Mouse (Mus musculus) midbrain, embryonic 13.5 days (tissue): ENCODE measurements around the gene Gm10570. TPM values are rescaled to one million over a fixed set of nuclear protein-coding genes. Genes with fewer than 3 reads are reported as not detected.

ENCODE experiments used
- ATAC-seq: fragments of 200-750 bp; cut with Nextera tagmentation; 2 replicates; pipeline ENCODE4 v1.8.0; 2017; ENCODE audit warnings: mild to moderate bottlenecking, moderate TSS enrichment, moderate library complexity
- H3K27ac ChIP-seq: fragments of 300-500 bp; sonication (generic); 2 replicates; pipeline ENCODE4 v1.5.1; 2015; ENCODE audit warnings: inconsistent platforms, mild to moderate bottlenecking, moderate library complexity
- H3K27me3 ChIP-seq: fragments of 300-500 bp; sonication (generic); 2 replicates; pipeline ENCODE4 v1.6.1; 2015; ENCODE audit warnings: mild to moderate bottlenecking, inconsistent platforms
- H3K36me3 ChIP-seq: fragments of 300-500 bp; sonication (generic); 2 replicates; pipeline ENCODE4 v1.6.1; 2015; ENCODE audit warnings: mild to moderate bottlenecking, inconsistent platforms
- H3K4me1 ChIP-seq: fragments of 300-500 bp; sonication (generic); replicated peaks from 2 replicates; pipeline ENCODE4 v1.6.1; 2015; ENCODE audit warnings: inconsistent platforms
- H3K4me2 ChIP-seq: fragments of 300-500 bp; sonication (generic); replicated peaks from 2 replicates; pipeline ENCODE4 v1.6.1; 2015; ENCODE audit warnings: moderate library complexity, mild to moderate bottlenecking, inconsistent platforms
- H3K4me3 ChIP-seq: fragments of 300-500 bp; sonication (generic); replicated peaks from 2 replicates; pipeline ENCODE4 v1.5.1; 2015; ENCODE audit warnings: mild to moderate bottlenecking, inconsistent platforms
- H3K9ac ChIP-seq: fragments of 300-500 bp; sonication (generic); replicated peaks from 2 replicates; pipeline ENCODE4 v1.6.1; 2015; ENCODE audit warnings: mild to moderate bottlenecking, inconsistent platforms
- H3K9me3 ChIP-seq: fragments of 300-500 bp; sonication (generic); 2 replicates; pipeline ENCODE4 v1.6.1; 2016; ENCODE audit warnings: mild to moderate bottlenecking, inconsistent platforms
- WGBS: fragments of 180-500 bp; shearing (Covaris S2); methylation state at CpG from one replicate; pipeline ENCODE4 v1.1.7; 2015; 5-methylcytosine and 5-hydroxymethylcytosine counted together
- polyA plus RNA-seq: library from polyadenylated mRNA; unstranded; fragments of >200 nt; fragmentation: Nextera tagmentation; extraction: Ambion mirVana; gene quantifications from 2 replicates; pipeline ENCODE4 v1.2.1, GENCODE M21; 2015

Gm10570 gene
- polyA plus RNA-seq: 0.58 and 0.59 TPM in 2 replicates

DNA sequence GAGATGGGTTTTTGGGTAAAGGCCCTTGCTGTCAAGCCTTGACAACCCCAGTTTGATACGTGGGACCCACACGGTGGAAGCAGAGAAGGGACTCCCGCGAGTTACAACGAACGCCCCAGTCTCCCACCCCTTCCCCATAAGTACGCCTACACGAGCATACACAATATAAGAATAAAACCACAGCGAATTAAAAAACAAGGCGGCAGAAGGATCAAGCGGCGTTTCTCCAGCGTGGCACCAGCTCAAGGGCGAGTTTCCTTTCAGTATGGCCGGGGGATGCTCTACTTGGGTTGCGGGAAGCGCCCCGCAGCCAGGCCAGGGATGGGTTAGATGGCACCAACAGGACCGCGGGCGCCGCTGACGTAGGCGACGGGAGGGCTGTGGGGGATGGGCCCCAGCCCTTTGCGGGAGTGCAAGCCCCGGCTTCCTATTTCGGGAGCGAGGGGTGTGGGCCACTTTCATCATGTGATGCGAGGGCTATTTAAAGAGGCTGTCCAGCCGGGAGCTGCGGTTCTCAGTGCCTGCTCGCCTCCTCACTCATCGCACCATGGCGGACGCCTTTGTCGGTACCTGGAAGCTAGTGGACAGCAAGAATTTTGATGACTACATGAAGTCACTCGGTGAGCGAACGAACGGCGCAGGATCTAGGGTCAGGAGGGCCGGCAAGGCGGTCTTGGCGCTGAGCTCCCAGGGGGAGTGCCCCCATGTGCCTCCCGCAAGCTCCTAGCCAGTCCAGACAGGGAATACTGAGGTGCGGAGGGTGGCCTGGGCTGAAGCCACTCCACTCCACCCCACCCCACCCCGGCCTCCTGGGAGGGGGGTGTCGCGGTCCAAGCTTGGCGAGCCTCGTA is at the start of gene Gm10570, which contains the start of gene Fabp3:
Gene Gm10570, minus strand, starts transcription at position 444 of the 851 bp plus-strand sequence.
Gene Fabp3, plus strand, starts transcription at position 365 of the 851 bp plus-strand sequence.
- Histone ChIP-seq H3K4me1 (peaks cover 29% of the 10 kb centered on the region), H3K36me3 (peaks cover 12% of the 10 kb centered on the region), H3K9me3 (no peaks in the 10 kb centered on the region), H3K27me3 (peaks cover 45% of the 10 kb centered on the region), H3K9ac (peak within 1 kb of the TSS; percentile 78), H3K4me2 (peak within 1 kb of the TSS; percentile 87), H3K27ac (peak within 1 kb of the TSS; percentile 21; the same call in 1 of the 2 replicates), H3K4me3 (peak within 1 kb of the TSS; percentile 56)
- ATAC-seq: peak; percentile 73
- WGBS: under 1% methylated on average over 52 of the region's 52 CpGs

DNA sequence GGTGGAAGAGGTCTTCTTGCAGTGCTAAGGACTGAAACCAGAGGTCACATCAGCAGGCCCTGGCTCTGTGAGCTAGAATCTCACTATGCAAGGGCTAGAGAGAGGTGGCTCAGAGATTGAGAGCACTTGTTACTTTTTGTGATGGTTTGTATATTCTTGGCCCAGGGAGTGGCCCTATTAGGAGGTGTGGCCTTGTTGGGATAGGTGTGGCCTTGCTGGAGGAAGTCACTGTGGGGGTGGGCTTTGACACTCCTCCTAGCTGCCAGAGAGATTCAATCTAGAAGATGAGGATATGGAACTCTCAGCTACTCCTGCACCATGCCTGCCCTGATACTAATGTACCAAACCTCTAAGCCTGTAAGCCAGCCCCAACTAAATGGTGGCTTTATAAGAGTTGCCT is 49.5 kb upstream of the Gm10570 start:
- no peaks in the 10 kb centered on the region for H3K27me3 ChIP-seq
- ATAC-seq: no peak
- H3K27ac ChIP-seq: no peak overlapping the region
- H3K4me3 ChIP-seq: no peak overlapping the region
- H3K9me3 ChIP-seq: 0 out of 2 replicates have a peak, but pooled peaks cover 3% of the 10 kb centered on the region
- peaks cover 23% of the 10 kb centered on the region for H3K36me3 ChIP-seq
- peaks cover 28% of the 10 kb centered on the region for H3K4me1 ChIP-seq
- H3K4me2 ChIP-seq: no peak overlapping the region
- H3K9ac ChIP-seq: no peak overlapping the region

DNA sequence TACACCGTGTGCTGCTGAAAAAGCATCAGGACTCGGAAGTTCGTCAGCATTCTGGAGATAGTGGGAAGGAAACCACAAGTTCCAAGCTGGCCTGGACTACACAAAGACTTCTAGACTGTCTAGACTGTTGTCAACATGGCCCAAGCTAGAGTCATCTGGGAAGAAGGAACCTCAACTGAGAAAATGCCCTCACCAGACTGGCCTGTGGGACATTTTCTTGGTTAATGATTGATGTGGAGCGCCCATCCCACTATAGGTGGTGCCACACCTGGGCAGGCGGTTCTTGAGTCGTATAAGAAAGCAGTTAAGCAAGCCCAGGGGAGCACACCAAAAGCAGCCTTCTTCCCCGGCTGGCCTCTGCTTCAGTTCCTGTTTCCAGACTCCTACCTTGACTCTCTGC is 44.1 kb upstream of the Gm10570 start:
- no peak overlapping the region for H3K4me3 ChIP-seq
- ATAC-seq: no peak
- no peaks in the 10 kb centered on the region for H3K27me3 ChIP-seq
- no peak overlapping the region for H3K9ac ChIP-seq
- no peaks in the 10 kb centered on the region for H3K4me1 ChIP-seq
- no peak overlapping the region for H3K27ac ChIP-seq
- 95% methylated on average over 7 of the region's 7 CpGs for WGBS
- H3K9me3 ChIP-seq: 0 out of 2 replicates have a peak, but pooled peaks cover 3% of the 10 kb centered on the region
- H3K36me3 ChIP-seq: peaks cover 68% of the 10 kb centered on the region
- H3K4me2 ChIP-seq: no peak overlapping the region

DNA sequence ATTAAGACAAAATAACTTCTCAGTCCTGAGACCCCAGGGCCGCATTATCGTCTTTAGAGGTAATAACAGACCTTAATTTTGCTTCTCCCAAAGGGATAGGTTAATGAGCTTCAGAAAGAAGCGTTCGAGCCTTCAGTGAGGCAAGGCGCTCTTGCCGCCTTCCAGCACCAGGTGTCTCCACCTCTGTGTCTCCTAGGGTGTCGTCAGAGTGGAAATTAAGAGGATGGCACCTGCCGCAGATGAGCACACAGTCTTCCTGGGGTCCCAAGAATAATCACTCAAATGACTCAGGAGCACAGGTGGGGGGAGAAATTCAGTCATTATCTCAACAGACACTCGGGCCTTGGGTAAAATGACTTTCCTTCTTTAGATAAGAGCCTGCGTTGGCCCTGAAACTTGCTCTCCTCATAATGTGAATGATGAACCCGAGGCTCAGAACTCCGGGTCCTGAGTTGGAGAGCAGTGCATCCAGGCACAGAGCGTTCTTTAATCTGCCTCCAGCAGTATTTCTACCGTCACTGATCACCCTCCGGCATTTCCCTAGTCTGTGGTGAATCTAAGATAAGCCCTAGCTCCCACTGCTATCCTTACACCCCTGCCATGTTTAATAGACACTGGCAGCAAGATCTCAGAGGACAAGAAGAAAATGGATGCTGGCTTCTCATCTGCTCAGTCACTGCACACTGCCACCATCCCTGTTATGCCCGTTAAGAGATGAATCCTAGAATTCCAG is 42.4 kb upstream of the Gm10570 start:
- Histone ChIP-seq H3K9me3 (no peaks in the 10 kb centered on the region), H3K9ac (no peak overlapping the region), H3K4me2 (no peak overlapping the region), H3K27ac (no peak overlapping the region), H3K36me3 (peaks cover 70% of the 10 kb centered on the region), H3K4me1 (no peaks in the 10 kb centered on the region), H3K27me3 (no peaks in the 10 kb centered on the region), H3K4me3 (no peak overlapping the region)
- WGBS: 87% methylated on average over 16 of the region's 16 CpGs
- no peak for ATAC-seq

DNA sequence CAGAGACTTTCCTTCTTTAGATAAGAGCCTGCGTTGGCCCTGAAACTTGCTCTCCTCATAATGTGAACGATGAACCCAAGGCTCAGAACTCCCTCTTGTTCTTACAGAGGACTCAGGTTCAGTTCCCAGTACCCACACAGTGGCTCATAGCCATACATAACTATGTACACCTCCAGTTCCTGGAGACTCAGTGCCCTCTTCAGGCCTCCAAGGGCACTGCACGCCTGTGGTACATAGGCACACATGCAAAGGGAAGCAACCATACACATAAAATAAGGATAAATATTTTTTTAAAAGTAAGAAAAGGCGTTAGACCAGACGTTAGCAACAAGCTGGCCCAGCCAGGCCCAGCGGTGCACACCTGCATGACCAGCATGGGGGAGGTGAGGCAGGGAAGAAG is 41.2 kb upstream of the Gm10570 start:
- Histone ChIP-seq H3K27me3 (no peaks in the 10 kb centered on the region), H3K9ac (no peak overlapping the region), H3K4me1 (no peaks in the 10 kb centered on the region), H3K36me3 (peaks cover 75% of the 10 kb centered on the region), H3K27ac (no peak overlapping the region), H3K9me3 (no peaks in the 10 kb centered on the region), H3K4me2 (no peak overlapping the region), H3K4me3 (no peak overlapping the region)
- no peak for ATAC-seq
- 96% methylated on average over 6 of the region's 6 CpGs for WGBS

DNA sequence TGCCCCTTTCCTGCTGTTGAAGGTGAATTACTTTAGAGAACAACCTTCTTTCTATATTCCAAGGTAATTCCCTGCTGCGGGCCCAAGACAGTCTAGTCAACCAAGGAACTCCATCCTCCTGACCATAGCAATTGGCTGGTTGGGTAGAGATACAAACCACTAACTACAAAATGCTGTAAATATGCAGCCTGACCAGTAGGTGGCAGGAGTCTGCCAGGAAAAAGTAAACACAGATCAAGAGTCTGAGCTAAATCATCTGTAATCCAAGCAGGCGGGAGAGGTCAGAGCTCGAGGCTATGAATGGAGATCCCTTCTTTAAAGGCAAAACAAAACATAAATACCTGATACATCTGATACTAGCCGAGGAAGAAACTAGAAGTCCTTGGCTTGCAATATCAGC is 33.2 kb upstream of the Gm10570 start:
- 28% methylated on average over 4 of the region's 4 CpGs for WGBS
- 0 out of 2 replicates have a peak, but pooled peaks have one; percentile 43 for ATAC-seq
- H3K36me3 ChIP-seq: peaks cover 43% of the 10 kb centered on the region

DNA sequence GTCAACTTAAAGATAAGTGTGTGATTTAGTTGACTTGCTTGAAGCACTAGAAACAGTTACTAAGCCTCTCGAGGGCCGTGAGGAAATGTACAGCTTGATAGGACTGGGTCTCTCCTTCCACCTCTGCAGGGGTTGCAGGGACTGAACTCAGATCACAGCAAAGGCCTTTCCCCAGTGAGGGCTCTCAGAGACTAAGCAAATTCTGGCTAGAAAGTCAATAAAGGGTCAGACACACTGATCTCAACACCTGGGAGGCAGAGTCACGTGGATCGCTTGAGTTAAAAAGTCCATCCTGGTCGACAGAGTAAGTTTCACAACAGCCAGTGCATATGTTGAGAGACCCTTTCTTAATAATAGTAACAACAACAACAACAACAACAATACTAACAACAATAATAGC is 27.4 kb upstream of the Gm10570 start:
- Histone ChIP-seq H3K4me1 (no peaks in the 10 kb centered on the region), H3K9ac (no peak overlapping the region), H3K9me3 (no peaks in the 10 kb centered on the region), H3K27me3 (no peaks in the 10 kb centered on the region), H3K36me3 (peaks cover 57% of the 10 kb centered on the region), H3K27ac (no peak overlapping the region), H3K4me2 (no peak overlapping the region), H3K4me3 (no peak overlapping the region)
- no peak for ATAC-seq
- 93% methylated on average over 5 of the region's 5 CpGs for WGBS

More for the DNA sequence above, 33.2 kb upstream of the Gm10570 start:
- Histone ChIP-seq H3K27me3 (no peaks in the 10 kb centered on the region), H3K9me3 (no peaks in the 10 kb centered on the region), H3K4me2 (no peak overlapping the region), H3K9ac (no peak overlapping the region), H3K27ac (no peak overlapping the region), H3K4me3 (no peak overlapping the region), H3K4me1 (0 out of 2 replicates have a peak, but pooled peaks cover 4% of the 10 kb centered on the region)

DNA sequence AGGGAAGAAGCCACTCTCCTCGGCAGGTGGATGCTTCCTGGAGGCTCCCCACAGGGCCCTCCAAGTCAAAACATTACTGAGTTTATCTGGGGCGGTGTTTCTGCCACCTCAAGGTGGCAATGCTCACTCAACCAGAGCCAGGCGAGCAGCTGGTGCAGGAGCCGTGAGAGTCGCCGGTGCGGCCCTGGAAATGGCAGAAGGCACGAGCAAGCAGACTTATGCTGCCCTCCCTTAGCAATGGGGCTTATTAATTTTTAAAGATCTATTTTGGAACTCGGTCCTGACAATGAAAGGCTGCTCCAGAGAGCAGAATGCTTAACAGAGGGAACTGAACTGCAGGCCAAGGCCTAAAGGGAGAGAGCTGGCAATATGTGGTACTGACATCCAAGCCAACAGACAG is 18.9 kb upstream of the Gm10570 start:
- Histone ChIP-seq H3K4me3 (no peak overlapping the region), H3K27ac (no peak overlapping the region), H3K36me3 (peaks cover 76% of the 10 kb centered on the region), H3K4me2 (no peak overlapping the region), H3K27me3 (no peaks in the 10 kb centered on the region), H3K9me3 (no peaks in the 10 kb centered on the region), H3K9ac (no peak overlapping the region), H3K4me1 (no peaks in the 10 kb centered on the region)
- ATAC-seq: no peak
- WGBS: 87% methylated on average over 9 of the region's 9 CpGs

DNA sequence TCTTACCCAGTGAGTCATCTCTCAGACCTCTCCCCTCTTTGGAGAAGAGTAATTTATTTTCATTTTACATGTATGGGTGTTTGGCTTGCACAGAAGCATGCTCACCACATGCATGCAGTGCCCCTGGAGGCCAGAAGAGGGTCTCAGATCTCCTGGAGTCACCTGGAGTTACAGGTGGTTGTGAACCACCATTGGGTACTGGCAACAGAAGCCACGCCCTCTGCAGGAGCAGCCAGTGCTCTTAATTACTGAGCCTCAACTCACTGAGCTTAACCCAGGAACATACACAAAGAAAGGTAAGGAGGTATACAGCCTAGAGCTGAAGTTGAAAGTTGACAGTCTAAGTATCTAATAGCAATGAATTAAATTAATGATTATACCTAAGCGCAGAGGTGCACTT is 17.0 kb upstream of the Gm10570 start:
- H3K4me2 ChIP-seq: no peak overlapping the region
- no peaks in the 10 kb centered on the region for H3K9me3 ChIP-seq
- 91% methylated on average over 2 of the region's 2 CpGs for WGBS
- ATAC-seq: no peak
- peaks cover 83% of the 10 kb centered on the region for H3K36me3 ChIP-seq
- H3K4me1 ChIP-seq: no peaks in the 10 kb centered on the region
- H3K27me3 ChIP-seq: no peaks in the 10 kb centered on the region
- H3K4me3 ChIP-seq: no peak overlapping the region
- no peak overlapping the region for H3K9ac ChIP-seq
- H3K27ac ChIP-seq: no peak overlapping the region

DNA sequence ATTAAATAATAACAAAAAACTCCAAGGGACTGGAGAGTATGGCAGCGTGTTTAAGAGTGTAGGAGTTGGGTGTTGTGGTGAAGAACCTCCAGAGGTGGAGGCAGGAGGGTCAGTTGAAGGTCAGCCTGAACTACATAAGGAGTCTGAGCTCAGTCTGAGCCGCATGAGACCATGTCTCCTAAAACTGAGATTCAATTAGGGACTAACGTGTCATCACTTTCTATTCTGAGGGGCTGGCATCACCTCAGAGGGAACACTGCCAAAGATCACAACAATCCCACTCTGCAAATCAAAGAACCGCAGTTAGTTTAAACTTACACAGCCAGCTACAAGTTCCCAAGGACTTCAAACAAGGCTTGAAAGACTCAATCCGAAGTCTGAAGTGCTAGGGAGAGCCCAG is 15.1 kb upstream of the Gm10570 start:
- ATAC-seq: no peak
- no peaks in the 10 kb centered on the region for H3K27me3 ChIP-seq

DNA sequence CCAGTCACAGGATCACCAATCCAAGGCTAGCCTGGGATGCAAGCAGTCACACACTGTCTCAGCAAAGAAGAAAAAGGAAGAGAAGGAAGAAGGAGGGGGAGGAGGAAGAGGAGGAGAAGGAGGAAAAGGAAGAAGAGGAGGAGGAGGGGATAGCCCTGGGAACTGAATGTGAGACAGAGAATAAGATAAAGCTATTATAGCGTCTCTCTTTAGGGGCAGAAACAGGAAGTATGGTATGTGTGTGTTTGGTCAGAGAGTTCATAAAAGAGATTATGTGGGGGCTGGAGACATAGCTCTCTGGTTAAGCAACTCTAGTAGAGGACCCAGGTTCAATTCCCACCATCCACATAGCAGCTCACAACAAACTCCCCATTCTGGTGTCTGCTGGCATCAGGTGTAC is 14.7 kb upstream of the Gm10570 start:
- Histone ChIP-seq H3K27me3 (no peaks in the 10 kb centered on the region), H3K9ac (no peak overlapping the region), H3K27ac (no peak overlapping the region), H3K4me2 (no peak overlapping the region), H3K4me1 (no peaks in the 10 kb centered on the region), H3K9me3 (no peaks in the 10 kb centered on the region), H3K4me3 (no peak overlapping the region), H3K36me3 (peaks cover 91% of the 10 kb centered on the region)
- ATAC-seq: no peak
- 85% methylated on average over 1 of the region's 1 CpGs for WGBS

More for the DNA sequence above, 15.1 kb upstream of the Gm10570 start:
- Histone ChIP-seq H3K36me3 (peaks cover 92% of the 10 kb centered on the region), H3K4me3 (no peak overlapping the region), H3K27ac (no peak overlapping the region), H3K9me3 (no peaks in the 10 kb centered on the region), H3K9ac (no peak overlapping the region), H3K4me1 (no peaks in the 10 kb centered on the region), H3K4me2 (no peak overlapping the region)
- WGBS: 81% methylated on average over 5 of the region's 5 CpGs

DNA sequence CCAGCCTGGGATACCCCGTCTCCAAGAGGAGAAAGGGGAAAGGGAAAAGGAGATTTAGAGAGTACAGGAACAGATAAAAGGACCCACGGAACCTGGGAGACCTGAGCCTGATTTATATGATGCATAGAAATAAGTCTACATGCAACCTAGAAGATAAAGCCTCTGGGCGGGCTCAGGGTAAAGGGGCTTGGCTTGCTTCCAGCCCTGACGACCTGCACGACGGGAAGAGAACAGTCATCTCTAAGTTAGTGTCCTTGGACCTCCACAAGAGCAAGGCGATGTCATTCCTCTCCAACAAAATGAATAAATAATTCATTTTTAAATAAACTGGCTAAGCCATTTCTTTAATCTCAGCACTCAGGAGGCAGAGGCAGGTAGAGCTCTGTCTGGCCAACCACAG is 14.1 kb upstream of the Gm10570 start:
- Histone ChIP-seq H3K9ac (no peak overlapping the region), H3K9me3 (no peaks in the 10 kb centered on the region), H3K27me3 (no peaks in the 10 kb centered on the region), H3K4me2 (no peak overlapping the region), H3K27ac (no peak overlapping the region), H3K36me3 (peaks cover 87% of the 10 kb centered on the region), H3K4me3 (no peak overlapping the region), H3K4me1 (no peaks in the 10 kb centered on the region)
- ATAC-seq: no peak
- WGBS: 95% methylated on average over 7 of the region's 7 CpGs
